Mouse (Mus musculus) hindbrain, embryonic 12.5 days (tissue): Measurements from ENCODE around the gene Map3k7cl. TPM values are rescaled to one million over a fixed set of nuclear protein-coding genes. Genes with fewer than 3 reads are reported as not detected.

Source experiments
- ATAC-seq: fragments of 200-750 bp; cut with Nextera tagmentation; 2 replicates; pipeline ENCODE4 v1.8.0; 2017; ENCODE audit warnings: moderate TSS enrichment; ENCODE audit not compliant: low FRiP score
- H3K27ac ChIP-seq: fragments of 300-500 bp; sonication (generic); 2 replicates; pipeline ENCODE4 v1.5.1; 2016; ENCODE audit warnings: mild to moderate bottlenecking
- H3K27me3 ChIP-seq: fragments of 300-500 bp; sonication (generic); 2 replicates; pipeline ENCODE4 v1.6.1; 2016; ENCODE audit warnings: mild to moderate bottlenecking
- H3K36me3 ChIP-seq: fragments of 300-500 bp; sonication (generic); 2 replicates; pipeline ENCODE4 v1.6.1; 2016; ENCODE audit warnings: mild to moderate bottlenecking
- H3K4me1 ChIP-seq: fragments of 300-500 bp; sonication (generic); 2 replicates; pipeline ENCODE4 v1.6.1; 2016
- H3K4me2 ChIP-seq: fragments of 300-500 bp; sonication (generic); replicated peaks from 2 replicates; pipeline ENCODE4 v1.6.1; 2016; ENCODE audit warnings: mild to moderate bottlenecking
- H3K4me3 ChIP-seq: fragments of 300-500 bp; sonication (generic); 2 replicates; pipeline ENCODE4 v1.5.1; 2016; ENCODE audit warnings: mild to moderate bottlenecking
- H3K9ac ChIP-seq: fragments of 300-500 bp; sonication (generic); 2 replicates; pipeline ENCODE4 v1.6.1; 2016; ENCODE audit warnings: mild to moderate bottlenecking, moderate library complexity
- H3K9me3 ChIP-seq: fragments of 300-500 bp; sonication (generic); replicated peaks from 2 replicates; pipeline ENCODE4 v1.6.1; 2016; ENCODE audit warnings: mild to moderate bottlenecking
- WGBS: fragments of 180-500 bp; shearing (Covaris S2); methylation state at CpG from one replicate; pipeline ENCODE4 v1.1.7; 2016; 5-methylcytosine and 5-hydroxymethylcytosine counted together
- polyA plus RNA-seq: library from polyadenylated mRNA; unstranded; fragments of >200 nt; fragmentation: Nextera tagmentation; extraction: Ambion mirVana; gene quantifications from 2 replicates; pipeline ENCODE4 v1.2.1, GENCODE M21; 2016

Gene Map3k7cl
- polyA plus RNA-seq, 1 experiment from 2014 or later: 0.13 TPM

DNA sequence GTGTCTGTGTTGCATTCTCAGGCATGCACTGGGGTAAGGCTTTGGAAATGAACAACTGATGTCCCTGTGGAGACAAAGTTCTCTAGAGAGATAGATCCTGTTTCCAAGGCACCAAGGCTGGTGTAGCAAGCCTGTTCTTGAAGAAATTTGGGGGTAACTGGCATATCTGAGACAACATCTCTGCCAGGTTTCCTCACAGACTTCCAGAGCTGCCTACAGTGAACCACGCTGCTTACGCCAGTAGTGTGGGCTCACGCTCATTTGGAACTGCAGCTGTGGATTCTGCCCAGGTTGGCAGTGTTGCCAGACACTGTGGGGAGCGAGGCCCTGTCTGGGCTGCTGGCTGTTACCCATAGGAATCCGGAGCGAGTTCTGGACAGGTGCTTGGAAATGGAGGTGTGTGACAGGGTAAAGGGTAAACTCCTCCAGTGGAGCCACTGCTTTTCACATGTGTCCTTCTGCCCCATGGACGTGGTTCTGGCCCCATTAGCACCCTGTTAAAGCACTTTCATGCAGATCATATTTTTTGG lies 16.5 kb downstream of the Map3k7cl start:
- Histone ChIP-seq H3K36me3 (no peaks in the 10 kb centered on the region), H3K9ac (no peak overlapping the region), H3K4me2 (no peak overlapping the region), H3K9me3 (no peaks in the 10 kb centered on the region), H3K4me3 (no peak overlapping the region), H3K27ac (no peak overlapping the region), H3K4me1 (no peaks in the 10 kb centered on the region), H3K27me3 (no peaks in the 10 kb centered on the region)
- no peak for ATAC-seq
- 86% methylated on average over 7 of the region's 7 CpGs for WGBS

DNA sequence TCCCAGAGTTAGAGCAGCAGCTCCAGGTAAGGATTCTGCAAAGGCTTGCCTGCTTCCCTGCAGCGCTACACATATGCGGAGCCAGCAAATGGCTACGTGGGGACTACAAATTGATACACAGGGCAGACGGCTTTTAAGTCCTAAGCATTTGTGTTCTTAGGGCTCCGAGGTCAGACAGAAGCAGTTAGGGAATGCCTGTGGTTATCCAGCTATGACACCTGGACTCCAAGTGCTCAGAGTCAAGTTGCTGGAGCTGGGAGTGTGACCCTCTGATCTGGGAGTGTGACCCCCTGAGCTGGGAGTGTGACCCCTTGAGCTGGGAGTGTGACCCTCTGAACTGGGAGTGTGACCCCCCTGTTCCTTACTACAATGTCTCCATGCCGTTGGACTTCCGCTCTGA lies 17.2 kb downstream of the Map3k7cl start:
- Histone ChIP-seq H3K4me3 (no peak overlapping the region), H3K36me3 (no peaks in the 10 kb centered on the region), H3K9me3 (no peaks in the 10 kb centered on the region), H3K9ac (no peak overlapping the region), H3K4me2 (no peak overlapping the region), H3K27me3 (no peaks in the 10 kb centered on the region), H3K27ac (no peak overlapping the region), H3K4me1 (no peaks in the 10 kb centered on the region)
- no peak for ATAC-seq
- 76% methylated on average over 7 of the region's 7 CpGs for WGBS

DNA sequence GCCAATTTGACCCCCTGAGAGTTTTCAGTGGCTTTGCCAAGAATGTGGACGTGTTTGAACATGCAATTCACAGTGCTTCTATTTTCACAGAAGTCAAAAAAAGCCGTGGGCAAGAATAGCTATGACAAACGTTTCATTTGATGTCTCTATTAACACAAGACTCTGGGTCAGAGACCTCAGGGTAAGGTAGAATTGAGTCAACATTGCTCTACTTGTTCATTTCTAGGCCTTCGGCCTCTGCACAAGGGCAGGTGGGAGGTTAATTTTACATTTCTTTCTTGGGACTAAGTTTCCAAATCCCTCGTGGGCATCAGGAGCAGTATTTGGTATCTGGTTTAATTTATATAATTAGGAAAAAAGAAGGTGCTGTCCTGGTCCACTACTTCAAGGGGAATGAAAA lies 20.3 kb downstream of the Map3k7cl start:
- H3K4me2 ChIP-seq: no peak overlapping the region
- H3K4me3 ChIP-seq: no peak overlapping the region
- ATAC-seq: no peak
- H3K27ac ChIP-seq: no peak overlapping the region
- no peaks in the 10 kb centered on the region for H3K4me1 ChIP-seq
- 70% methylated on average over 5 of the region's 5 CpGs for WGBS
- no peak overlapping the region for H3K9ac ChIP-seq
- no peaks in the 10 kb centered on the region for H3K27me3 ChIP-seq
- no peaks in the 10 kb centered on the region for H3K36me3 ChIP-seq
- H3K9me3 ChIP-seq: no peaks in the 10 kb centered on the region

DNA sequence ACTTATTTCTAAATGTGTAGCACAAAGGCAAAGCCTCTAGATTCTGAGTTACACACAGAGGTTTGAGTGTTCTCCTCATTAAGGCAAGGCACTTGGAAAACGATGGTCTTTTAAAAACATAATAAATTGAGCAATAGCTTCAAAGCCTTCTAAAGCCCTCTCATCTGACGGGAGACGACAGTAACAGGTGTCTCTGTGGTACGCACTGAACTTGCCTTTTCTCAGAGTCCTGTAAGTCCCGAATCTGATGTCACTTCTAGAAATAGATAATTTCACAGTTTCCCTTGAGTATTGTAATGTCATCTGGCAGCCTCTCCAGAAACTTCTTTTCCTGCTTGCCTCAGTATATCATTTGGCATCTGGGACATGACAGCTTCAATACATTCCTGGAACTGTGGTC lies 21.0 kb downstream of the Map3k7cl start:
- WGBS: 89% methylated on average over 5 of the region's 5 CpGs
- no peak overlapping the region for H3K4me2 ChIP-seq
- no peak overlapping the region for H3K27ac ChIP-seq
- no peak overlapping the region for H3K4me3 ChIP-seq
- H3K27me3 ChIP-seq: no peaks in the 10 kb centered on the region
- no peaks in the 10 kb centered on the region for H3K36me3 ChIP-seq
- ATAC-seq: no peak
- no peaks in the 10 kb centered on the region for H3K9me3 ChIP-seq
- no peak overlapping the region for H3K9ac ChIP-seq
- H3K4me1 ChIP-seq: no peaks in the 10 kb centered on the region

DNA sequence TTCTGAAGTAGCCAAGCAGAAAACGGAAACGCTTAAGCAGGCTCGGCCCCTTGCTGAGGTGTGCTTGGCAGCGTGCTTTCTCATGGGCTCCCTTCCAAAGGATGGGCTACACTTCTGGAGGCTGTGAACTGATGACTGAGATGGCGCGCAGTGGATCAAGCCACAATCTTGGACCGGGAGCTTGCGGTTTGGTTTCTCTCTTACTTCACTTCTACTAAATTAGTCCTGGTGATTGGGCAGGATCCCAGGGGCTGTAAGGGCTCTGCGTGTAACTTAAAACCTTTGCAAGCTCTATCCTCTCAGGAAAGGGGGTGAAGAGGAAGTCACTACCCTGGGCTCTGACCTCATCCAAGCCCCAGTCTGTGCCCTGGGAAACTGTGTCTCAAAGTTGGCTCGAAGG lies 22.5 kb downstream of the Map3k7cl start:
- H3K4me2 ChIP-seq: no peak overlapping the region
- H3K4me3 ChIP-seq: no peak overlapping the region
- WGBS: 78% methylated on average over 10 of the region's 10 CpGs
- no peaks in the 10 kb centered on the region for H3K27me3 ChIP-seq
- H3K9ac ChIP-seq: no peak overlapping the region
- H3K27ac ChIP-seq: no peak overlapping the region
- no peak for ATAC-seq
- H3K4me1 ChIP-seq: no peaks in the 10 kb centered on the region
- no peaks in the 10 kb centered on the region for H3K9me3 ChIP-seq
- H3K36me3 ChIP-seq: no peaks in the 10 kb centered on the region

DNA sequence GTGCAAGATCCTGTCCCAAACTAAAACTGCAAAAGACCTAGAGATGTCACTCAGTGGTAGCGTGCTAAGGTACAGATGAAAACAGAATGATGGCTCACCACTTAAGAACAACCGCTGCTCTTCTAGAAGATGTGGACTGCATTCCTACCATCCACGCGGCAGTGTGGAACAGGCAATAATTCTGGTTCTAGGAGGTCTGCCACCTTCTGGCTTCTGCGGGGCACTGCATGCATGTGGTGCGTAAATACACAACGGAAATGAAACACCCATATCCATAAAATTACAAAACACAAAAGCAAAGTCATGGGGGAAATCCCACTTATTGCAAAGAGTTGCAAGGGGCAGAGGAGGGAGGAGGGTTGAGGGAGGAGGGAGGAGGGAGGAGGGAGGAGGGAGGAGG lies 25.8 kb downstream of the Map3k7cl start:
- no peaks in the 10 kb centered on the region for H3K9me3 ChIP-seq
- no peak overlapping the region for H3K27ac ChIP-seq

GRCm38 (mm10) chr16:87579462-87579861 lies 26.3 kb downstream of the Map3k7cl start:
- Histone ChIP-seq H3K4me1 (no peaks in the 10 kb centered on the region), H3K36me3 (no peaks in the 10 kb centered on the region), H3K4me3 (no peak overlapping the region), H3K9me3 (no peaks in the 10 kb centered on the region), H3K9ac (no peak overlapping the region), H3K4me2 (no peak overlapping the region), H3K27me3 (no peaks in the 10 kb centered on the region), H3K27ac (no peak overlapping the region)
- 85% methylated on average over 14 of the region's 14 CpGs for WGBS
- no peak for ATAC-seq

More for the DNA sequence above, 25.8 kb downstream of the Map3k7cl start:
- no peaks in the 10 kb centered on the region for H3K36me3 ChIP-seq
- no peak overlapping the region for H3K9ac ChIP-seq
- no peak overlapping the region for H3K4me2 ChIP-seq
- no peaks in the 10 kb centered on the region for H3K4me1 ChIP-seq
- ATAC-seq: no peak
- no peak overlapping the region for H3K4me3 ChIP-seq
- H3K27me3 ChIP-seq: no peaks in the 10 kb centered on the region
- 90% methylated on average over 7 of the region's 7 CpGs for WGBS

DNA sequence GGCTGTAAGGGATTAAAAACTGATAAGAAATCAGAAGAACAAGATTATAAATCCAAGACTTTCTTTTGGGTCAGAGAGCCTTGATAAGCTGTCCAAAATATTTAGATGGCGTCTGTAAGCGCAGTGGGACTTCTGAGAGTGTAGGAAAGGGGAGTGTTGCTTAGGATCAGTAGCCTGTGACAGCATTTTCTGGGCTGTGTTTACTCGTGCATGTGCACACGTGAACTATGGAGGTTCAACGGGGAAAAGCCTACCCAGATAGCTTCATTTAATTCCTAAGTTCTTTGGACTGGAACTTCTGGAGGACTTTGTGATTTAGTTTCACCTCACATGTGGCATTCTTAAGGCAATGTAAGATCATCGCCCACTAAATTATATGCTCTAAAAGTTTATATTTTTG lies 29.6 kb downstream of the Map3k7cl start:
- Histone ChIP-seq H3K9me3 (no peaks in the 10 kb centered on the region), H3K4me1 (no peaks in the 10 kb centered on the region), H3K27ac (no peak overlapping the region), H3K9ac (no peak overlapping the region), H3K36me3 (no peaks in the 10 kb centered on the region), H3K27me3 (no peaks in the 10 kb centered on the region), H3K4me2 (no peak overlapping the region), H3K4me3 (no peak overlapping the region)
- WGBS: 93% methylated on average over 6 of the region's 6 CpGs
- ATAC-seq: no peak

DNA sequence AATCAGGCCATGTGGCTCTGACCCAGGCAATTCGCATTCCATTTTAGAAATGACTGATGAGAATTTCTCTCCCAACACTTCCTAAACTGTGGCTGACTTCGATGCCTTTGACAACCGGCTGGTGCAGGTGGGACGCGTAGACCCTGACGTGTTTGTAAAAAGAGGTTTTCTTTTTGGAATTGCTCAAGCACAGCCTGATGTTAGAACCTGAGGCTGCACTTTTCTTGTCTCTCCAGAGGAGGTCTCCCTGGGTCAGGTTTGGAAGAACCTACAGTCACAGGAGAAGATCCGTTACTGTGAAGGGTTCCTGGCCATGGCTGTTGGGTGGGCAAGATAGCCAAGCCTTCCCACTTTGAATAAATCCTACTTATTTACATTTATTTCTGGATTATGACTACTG lies 31.5 kb downstream of the Map3k7cl start:
- no peaks in the 10 kb centered on the region for H3K9me3 ChIP-seq
- no peaks in the 10 kb centered on the region for H3K27me3 ChIP-seq
- no peak overlapping the region for H3K4me2 ChIP-seq
- no peak overlapping the region for H3K4me3 ChIP-seq
- H3K36me3 ChIP-seq: no peaks in the 10 kb centered on the region
- WGBS: 82% methylated on average over 7 of the region's 7 CpGs
- H3K9ac ChIP-seq: no peak overlapping the region
- no peak for ATAC-seq
- no peak overlapping the region for H3K27ac ChIP-seq
- no peaks in the 10 kb centered on the region for H3K4me1 ChIP-seq

GRCm38 (mm10) chr16:87585548-87586262 lies 32.6 kb downstream of the Map3k7cl start:
- H3K36me3 ChIP-seq: no peaks in the 10 kb centered on the region
- ATAC-seq: no peak
- no peak overlapping the region for H3K4me2 ChIP-seq
- H3K9me3 ChIP-seq: no peaks in the 10 kb centered on the region
- H3K9ac ChIP-seq: no peak overlapping the region
- no peak overlapping the region for H3K27ac ChIP-seq
- no peaks in the 10 kb centered on the region for H3K4me1 ChIP-seq
- WGBS: 88% methylated on average over 8 of the region's 8 CpGs
- H3K27me3 ChIP-seq: no peaks in the 10 kb centered on the region
- no peak overlapping the region for H3K4me3 ChIP-seq

- no peak overlapping the region for H3K4me2 ChIP-seq
- H3K27ac ChIP-seq: no peak overlapping the region
- no peaks in the 10 kb centered on the region for H3K9me3 ChIP-seq
- H3K36me3 ChIP-seq: no peaks in the 10 kb centered on the region
- no peak overlapping the region for H3K9ac ChIP-seq
- H3K4me1 ChIP-seq: no peaks in the 10 kb centered on the region
- ATAC-seq: peak; percentile 43; the same call in 1 of the 2 replicates
- no peak overlapping the region for H3K4me3 ChIP-seq
- H3K27me3 ChIP-seq: no peaks in the 10 kb centered on the region
- WGBS: 67% methylated on average over 8 of the region's 8 CpGs
Observed at GRCm38 (mm10) chr16:87587843-87588242, 34.7 kb downstream of the Map3k7cl start.

- WGBS: 77% methylated on average over 10 of the region's 10 CpGs
- peaks cover 8% of the 10 kb centered on the region; the same call in 1 of the 2 replicates for H3K9me3 ChIP-seq
- no peak overlapping the region for H3K4me2 ChIP-seq
- no peaks in the 10 kb centered on the region for H3K27me3 ChIP-seq
- ATAC-seq: no peak
- no peak overlapping the region for H3K27ac ChIP-seq
- no peak overlapping the region for H3K9ac ChIP-seq
- H3K36me3 ChIP-seq: no peaks in the 10 kb centered on the region
- H3K4me1 ChIP-seq: no peaks in the 10 kb centered on the region; the same call in 1 of the 2 replicates
- no peak overlapping the region for H3K4me3 ChIP-seq
Observed at GRCm38 (mm10) chr16:87594145-87594544, 41.0 kb downstream of the Map3k7cl start.

DNA sequence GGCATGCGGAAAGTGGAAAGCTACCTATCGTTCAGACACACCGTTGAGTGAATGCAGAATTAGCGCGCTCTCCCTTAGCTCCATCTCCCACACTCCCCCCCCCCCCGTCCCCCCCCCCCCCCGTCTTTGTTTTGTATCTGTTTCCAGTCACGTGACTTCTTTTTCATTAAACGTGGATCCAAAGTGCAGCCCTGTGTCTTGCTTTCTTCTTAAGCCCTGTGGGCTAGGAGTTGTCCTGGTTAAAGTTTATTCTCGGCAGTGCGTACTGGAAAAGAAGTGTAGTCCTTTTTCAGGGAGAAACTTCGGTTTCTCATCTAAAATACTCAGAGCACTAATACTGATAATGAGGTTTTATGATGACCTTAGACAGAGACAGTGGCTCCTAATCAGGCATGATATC lies 42.0 kb downstream of the Map3k7cl start:
- no peak overlapping the region for H3K4me2 ChIP-seq
- H3K9me3 ChIP-seq: peaks cover 8% of the 10 kb centered on the region; the same call in 1 of the 2 replicates
- no peaks in the 10 kb centered on the region for H3K27me3 ChIP-seq
- ATAC-seq: no peak
- no peak overlapping the region for H3K9ac ChIP-seq
- no peaks in the 10 kb centered on the region for H3K36me3 ChIP-seq
- 83% methylated on average over 11 of the region's 12 CpGs for WGBS
- H3K4me1 ChIP-seq: no peaks in the 10 kb centered on the region; the same call in 1 of the 2 replicates
- no peak overlapping the region for H3K4me3 ChIP-seq
- H3K27ac ChIP-seq: no peak overlapping the region
